Mouse (Mus musculus) frontal cortex, adult (tissue): ENCODE results near the gene Ubap2l.

ENCODE experiments used
- ATAC-seq: cut with Nextera tagmentation; 2 replicates; pipeline ENCODE4 v1.9.2; 2017; ENCODE audit warnings: mild to moderate bottlenecking, moderate library complexity, mixed read lengths; ENCODE audit not compliant: low TSS enrichment

Gene Ubap2l

DNA sequence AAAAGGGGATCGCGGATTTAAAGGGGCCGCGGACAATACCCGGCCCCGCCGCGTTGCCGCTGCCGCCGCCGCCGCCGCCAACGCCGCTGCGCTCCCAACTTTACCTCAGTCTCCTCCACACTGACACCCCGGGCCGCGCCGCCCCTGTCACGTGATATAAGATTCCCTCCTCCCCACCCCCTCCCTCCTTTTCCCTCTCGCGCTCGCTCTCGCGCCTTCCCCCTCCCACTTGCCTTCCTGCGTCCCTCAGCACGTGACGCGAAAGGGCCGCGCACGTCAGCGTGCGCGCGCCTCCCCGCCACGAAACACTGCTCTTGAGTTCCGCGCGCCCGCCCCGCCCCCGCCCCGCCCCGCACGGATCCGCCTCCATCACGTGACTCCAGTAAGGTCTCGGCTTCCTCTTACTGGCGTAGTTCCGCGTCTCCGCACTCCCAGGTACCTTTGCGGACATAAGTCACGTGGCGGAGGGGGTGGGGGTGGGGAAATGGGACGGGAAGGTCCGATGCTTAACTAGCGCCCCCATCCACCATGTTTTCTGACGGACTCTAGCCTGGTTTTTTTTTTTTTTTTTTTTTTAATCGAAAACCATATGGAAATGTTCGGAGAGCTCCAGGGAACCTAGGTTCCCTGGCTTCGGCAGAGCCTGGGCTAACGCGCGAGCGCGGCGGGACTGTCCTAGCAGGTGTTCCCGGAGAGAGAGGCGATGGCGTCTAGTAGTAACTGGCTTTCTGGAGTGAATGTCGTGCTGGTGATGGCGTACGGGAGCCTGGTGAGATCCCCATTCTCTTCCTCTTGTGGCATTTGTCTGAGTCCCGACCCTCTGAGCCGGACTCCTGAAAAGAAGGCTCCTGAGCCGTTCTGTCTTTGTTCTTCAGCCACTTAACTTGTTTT lies at the start of gene Ubap2l:
Gene Ubap2l, minus strand, starts transcription at position 278 of the 891 bp plus-strand sequence.
- ATAC-seq: peak; percentile 65

DNA sequence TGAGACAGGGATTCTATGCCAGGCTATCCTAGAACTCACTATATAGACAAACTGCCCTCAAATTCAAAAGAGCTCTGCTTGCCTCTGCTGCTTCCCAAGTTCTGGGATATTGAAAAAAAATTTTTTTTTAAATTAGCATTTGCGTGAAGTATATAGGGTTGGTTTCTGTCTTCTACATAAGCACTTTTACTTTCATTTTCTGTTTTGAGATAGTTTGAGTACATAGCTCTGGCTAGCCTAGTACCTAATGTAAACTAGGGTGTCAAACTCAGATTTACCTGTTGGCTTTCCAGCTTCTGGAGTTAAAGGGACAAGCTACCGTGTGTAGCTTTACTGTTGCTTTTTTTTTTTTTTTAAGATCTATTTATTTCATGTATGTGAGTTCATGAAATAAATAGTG lies 49.2 kb upstream of the Ubap2l start:
- no peak for ATAC-seq

DNA sequence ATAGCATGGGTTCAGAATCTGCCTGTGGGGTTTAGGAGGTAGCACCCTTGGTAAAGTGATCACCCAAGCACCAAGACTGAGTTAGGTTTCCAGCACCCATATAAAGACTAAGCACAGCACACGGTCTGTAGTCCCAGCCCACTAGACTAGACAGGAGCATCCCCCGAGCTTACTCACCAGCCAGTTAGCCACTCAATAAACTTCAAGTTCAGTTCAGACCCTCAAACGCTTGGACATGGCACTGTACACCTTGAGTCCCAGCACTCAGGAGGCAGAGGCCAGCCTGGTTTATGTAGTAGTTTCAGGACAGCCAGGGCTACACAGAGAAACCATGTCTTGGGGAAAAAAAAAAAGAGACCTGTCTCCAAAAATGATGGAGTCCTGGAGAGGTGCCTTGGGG lies 48.6 kb upstream of the Ubap2l start:
- no peak for ATAC-seq

DNA sequence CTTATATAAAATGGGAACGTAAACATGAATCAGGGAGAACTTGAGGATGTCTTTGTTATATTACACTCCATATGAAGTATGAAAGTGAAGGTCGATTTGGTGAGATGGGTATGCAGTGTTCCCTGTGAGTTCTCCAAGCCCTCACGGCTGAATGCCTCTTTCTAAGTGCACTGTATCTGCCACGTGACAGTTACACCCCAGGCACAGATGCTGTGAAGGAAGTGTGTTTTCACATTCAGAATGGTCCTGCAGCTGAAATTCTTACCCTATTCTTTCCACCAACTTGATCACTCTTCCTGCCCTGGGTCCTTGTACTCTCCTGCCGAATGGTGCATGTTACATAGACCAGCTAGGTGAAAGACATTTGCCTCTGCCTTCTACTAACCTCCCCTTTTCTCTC lies 45.5 kb upstream of the Ubap2l start:
- peak; percentile 75 for ATAC-seq

DNA sequence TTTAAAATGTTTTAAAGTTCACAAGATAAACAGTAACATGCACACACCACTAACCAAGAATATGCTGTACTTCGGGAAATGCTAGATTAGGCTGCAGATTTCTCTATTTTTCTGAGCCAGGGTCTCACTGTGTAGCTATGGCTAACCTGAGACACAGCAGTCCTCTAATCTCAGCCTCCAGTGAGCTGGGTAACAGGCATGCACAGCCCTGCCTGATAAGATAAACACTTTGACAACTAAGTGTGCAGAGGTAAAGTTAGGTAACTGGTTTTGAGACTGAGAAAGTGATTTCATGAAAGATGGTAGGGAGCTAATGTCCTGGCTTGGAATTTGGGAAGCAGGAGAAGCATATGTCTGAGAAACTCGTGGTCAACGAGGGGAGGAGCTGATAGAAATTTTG lies 42.0 kb upstream of the Ubap2l start:
- ATAC-seq: no peak

DNA sequence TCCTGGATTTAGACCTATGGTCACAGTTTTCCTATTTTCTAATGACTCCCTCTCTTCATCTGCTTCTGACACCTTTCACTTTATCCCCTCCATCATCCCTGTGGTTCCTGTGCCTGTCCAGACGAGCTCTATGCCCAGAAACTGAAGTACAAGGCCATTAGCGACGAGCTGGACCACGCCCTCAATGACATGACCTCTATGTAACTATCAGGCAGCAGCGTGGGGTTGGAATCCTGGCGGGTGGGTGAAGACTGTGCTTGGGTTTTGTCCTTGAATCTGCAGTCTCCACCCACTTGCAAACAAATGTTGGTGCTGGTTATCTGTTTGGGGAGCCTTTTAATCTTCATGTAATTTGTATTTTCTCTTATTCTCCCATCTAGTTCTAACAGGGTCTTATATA lies 38.5 kb upstream of the Ubap2l start:
- ATAC-seq: no peak

DNA sequence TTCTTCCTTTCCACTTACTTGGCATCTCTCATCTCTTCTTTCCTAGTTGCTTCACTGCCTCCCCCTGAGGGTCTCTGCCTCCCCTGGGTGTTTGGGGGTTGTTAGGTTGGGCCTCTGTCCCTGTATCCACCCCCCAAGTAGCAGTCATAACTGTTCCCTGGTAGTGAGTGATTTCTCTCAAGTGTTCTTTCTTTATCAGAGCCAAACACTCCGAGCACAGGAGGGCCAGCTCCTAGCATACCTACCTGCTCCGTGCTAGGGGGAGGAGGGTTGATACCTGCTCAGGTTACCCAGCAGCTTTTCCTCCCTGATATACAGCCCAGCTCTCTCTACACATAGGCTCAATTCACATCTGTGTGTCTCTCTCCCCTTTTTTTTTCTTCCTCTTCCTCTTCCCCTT lies 36.2 kb upstream of the Ubap2l start:
- no peak for ATAC-seq

DNA sequence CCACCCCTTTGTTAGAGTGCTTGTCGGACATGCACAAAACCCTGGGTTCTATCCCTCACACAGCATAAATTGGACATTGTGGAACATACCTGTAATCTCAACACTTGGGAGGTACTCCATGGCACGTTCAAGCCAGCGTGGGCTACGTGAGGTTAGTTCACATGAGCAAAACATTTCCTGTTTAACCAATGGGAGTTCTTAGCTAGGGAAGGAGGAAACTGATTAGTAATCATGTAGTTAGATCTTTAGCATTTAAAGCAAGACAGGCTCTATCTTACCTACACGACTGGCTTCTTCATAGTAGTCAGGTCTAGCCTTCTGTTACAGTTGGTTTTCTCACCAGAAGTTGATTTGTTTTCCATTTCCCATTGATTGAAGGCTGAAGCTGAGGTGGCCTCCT lies 33.6 kb upstream of the Ubap2l start:
- no peak for ATAC-seq

DNA sequence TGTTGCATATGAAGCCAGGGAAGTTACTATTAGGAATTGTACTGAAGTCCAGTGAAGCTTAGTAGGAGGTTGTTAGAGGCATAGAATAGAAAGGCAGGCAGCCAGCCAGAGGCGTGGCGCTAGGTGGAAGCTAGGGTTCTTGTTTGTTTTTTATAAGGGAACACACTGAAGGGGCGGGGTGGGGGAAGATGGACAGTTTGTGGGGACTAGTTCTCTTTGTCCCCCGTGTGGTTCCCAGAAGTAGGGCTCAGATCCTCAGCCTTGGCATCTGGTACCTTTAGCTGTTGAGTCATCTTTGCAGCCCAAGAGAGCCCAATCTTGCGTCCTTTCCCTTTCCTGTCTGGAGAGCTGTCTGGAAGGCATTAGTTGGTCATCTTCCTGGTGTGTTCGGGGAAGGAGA lies 32.9 kb upstream of the Ubap2l start:
- ATAC-seq: peak; percentile 36

DNA sequence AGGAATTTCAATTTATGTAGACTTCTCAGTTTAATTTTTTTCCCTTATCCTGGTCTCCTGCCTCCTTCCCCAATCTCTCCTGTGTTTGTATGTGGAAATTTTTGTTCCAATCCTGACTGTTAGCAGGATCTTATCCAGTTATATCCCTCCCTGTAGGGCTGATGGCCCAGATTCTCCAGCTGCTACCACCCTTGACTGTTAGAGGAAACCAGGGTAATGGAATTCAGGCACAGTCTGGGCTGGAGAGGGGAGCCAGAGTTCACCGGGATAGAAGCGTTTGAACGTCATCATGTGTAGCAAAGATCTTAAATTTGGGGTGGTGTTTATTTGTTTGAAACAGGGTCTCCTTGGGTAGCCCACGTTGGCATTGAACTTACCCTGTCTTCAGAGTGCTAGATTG lies 32.4 kb upstream of the Ubap2l start:
- peak; percentile 39; the same call in 1 of the 2 replicates for ATAC-seq

DNA sequence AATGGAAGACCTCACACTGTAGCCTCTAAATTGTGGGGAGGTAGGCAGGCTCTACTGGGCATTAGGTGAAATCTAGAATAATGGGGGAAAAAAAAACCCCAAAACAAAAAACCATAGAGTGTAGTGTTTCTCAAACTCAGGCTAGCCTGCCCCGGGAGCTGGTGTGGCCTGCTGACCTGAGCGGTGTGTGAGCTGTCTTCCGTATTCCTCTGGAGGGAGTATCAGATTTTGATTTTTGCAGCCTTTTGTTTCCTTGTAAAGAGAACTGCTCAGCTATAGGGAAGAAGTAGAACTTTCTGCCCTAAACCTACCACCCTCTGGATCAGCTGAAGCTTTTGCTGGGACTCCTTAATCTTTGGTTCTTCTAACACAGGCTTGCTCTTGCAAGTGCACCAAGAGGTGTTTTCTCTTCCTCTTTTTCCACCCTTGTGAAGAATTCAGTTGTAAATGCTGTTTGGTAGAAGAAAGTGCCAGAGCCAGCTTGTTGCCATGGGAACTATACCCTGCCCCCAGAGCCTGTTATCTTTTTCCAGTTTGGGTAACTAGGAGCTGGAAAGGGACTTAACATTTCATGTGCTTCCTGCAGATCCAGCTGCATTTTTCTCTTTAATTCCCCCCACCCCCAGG lies 31.4 kb upstream of the Ubap2l start:
- ATAC-seq: peak; percentile 32; the same call in 1 of the 2 replicates

DNA sequence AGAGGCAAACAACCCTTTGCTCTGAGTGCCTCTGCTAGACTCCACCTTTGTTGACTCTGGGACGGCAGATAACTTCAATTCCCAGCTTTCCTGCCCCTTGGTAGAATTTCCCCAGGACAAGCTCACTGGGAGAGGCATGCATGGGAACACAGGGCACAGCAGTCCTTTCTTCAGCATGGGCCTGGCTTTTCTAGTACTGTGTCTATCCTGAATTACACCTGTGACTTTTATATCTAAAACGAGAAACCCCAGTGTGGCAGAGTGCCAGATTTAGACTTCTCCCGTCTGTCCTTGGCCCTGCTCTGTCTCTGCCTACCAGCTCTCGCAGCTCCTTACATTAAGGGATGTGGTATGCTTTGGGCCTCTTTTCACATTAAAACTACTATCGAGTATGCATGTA lies 30.6 kb upstream of the Ubap2l start:
- no peak for ATAC-seq

DNA sequence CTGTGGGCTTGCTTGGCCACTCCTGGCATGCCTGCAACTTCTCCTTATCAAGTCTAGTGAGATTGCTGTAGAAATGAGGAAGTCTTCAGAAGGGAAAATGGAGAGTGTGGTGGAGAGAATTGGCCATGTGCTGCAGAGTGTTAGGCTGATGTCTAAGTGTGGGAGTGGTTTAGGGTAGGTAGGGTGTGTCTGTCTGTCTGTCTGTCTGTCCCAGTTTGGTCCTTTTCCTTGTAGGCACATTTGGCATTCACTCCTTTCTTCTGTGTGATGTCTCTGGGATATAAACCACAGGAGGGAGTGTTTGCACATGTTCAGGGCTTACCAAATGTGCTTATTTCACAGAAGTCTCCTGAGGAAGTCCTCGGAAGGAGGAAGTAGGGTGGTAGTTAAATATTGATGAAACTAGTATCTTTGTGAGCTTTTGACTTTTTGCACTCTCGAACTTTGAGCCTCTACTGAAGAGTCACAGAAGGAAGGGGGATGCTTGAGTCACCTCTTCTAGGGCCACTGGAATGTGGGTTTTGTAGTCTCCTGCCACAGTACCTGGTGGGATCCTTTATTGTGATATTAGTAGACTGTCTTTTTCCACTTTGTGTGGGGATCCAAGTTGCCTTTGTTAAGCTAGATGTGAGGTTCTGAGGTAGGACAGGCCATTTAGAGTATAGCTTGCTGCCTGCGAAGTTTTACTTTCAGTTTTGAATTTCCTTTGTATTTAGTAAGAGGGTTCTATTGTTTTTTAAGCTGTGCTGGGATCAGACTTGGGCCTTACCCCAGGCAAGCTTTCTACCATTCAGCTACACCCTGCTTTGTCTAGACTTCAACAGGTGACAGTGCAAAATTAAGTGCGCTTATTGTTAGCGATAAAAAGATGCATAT lies 29.2 kb upstream of the Ubap2l start:
- ATAC-seq: no peak

DNA sequence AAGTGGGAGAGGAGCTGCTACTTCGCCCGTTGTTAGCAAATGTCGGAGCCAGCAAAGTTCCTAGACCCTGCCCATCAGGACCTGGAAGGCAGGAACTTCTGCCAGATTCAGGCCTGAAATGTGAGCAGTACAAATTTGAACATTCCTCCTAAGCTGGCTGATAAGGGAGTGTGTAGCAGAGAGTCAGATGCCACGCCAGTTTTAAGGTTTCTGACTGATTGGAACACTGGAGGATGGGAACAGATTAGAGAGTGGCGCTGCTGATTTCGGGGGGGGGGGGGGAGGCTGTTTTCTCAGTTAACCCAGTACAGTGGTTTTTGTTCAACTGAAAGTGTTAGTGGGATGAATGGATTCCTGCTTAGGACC lies 28.1 kb upstream of the Ubap2l start:
- ATAC-seq: no peak

DNA sequence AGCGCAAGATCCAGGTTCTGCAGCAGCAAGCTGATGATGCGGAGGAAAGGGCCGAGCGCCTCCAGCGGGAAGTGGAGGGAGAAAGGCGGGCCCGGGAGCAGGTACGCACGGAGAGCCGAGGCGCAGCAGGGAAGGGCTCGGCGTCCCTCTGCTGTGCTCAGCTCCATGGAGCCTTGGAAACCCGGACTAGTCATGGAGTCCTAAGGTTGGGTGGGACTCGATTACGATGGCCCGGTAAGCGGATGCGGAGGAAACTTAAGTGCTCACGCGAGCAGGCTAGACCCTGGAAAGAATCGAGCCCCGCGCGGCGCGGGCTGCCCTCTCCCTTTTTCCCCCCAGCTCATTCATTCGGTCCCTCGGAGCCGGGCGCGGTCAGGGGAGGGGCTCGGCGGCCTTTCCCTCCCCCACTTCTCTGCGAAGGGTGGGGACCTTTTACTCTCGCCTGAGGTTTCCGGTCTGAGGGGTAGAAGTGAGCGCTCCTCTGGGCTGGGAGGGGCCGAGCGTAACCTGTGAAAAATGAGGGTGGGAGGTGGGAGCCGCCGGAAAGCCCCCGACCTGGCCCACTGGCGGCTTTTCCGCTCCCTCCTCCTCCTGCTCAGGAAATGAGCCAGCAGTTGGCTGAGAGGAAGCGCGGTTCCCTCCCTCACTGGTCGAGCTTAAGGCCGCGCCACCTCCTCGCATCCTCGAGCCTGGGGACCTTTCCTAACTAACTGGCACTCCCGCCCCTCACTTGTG lies 27.5 kb upstream of the Ubap2l start:
- peak; percentile 45; the same call in 1 of the 2 replicates for ATAC-seq

DNA sequence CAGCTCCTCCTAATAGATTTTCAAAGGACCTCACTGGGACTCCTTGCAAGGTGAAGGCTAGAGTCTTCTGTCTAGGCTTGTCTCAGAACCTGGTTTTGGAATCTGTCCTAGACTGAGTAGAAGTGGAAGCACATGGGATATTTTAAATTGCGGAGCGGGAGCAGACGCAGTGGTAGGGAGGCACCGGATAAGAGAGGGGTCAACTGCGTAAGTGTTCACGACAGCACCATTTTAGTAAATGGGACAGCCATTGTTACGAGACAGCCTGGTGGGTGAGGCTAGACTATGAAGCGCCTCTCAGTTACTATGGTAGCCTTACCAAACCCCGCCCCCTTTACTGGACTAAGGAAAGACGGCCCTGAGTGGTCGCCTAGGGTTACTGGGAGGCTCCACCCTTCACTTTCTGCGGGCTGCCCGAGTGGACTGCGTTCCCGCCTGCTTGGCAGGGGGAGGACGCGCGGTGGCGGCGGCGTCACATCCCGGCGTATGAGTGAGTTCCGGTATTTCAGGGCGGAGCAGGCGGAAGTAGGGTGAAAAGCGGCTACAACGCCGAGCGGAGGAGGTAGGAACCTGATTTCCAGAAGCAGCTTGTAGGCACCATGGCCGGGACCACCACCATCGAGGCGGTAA lies 26.8 kb upstream of the Ubap2l start:
- peak; percentile 86 for ATAC-seq

DNA sequence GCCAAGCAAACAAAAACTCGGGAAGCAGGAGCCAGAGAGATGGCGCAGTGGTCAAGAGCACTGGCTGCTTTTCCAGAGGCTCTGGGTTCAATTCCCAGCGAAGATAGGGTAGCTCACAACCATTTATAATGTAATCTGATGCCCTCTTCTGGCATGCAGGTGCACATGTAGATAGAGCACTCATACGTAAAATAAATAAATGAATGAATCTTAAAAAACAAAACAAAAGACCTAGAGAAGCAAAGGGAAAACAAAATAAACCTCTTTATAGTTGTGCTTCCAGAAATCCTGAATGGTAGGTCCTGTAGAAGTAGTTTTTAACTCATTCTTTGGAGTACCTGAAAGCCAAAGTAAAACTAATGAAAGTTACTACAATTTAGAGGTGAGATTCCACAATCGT lies 25.8 kb upstream of the Ubap2l start:
- ATAC-seq: no peak

DNA sequence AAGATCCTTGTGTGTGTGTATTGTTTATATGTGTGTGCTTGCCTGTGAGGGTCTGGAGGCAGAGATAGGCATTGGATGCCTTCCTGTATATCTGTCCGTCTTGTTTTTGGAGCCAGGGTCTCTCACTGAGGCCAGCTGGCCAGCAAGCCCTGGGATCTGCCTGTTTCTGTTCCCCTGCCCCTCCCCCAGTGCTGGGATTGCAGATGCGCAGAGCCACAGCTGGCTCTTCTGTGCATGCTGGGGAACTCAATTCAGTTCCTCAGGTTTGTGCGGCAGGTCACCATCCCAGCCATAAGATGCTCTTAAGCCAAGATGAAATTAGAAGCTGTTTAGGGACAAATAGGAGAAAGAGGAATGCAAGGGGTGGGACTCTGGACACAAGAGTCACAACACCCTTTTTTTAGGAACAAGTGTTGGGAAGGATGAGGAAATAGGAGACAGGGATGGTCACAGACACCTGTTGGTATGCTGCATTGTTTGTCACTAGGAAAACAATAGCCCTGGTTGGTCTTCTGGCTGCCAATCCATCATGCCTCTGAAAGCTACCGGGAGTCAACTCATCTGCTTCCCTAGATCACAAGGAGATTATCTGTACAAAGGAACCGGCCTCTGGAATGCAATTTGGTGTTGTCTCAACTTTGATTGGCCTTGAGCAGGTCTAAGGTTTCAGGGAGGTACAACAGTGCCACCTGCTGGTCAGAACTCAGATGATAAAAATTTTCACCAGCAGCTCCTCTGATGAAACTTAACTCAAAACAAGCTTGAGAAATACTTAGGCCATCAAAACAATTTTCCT lies 24.7 kb upstream of the Ubap2l start:
- no peak for ATAC-seq

DNA sequence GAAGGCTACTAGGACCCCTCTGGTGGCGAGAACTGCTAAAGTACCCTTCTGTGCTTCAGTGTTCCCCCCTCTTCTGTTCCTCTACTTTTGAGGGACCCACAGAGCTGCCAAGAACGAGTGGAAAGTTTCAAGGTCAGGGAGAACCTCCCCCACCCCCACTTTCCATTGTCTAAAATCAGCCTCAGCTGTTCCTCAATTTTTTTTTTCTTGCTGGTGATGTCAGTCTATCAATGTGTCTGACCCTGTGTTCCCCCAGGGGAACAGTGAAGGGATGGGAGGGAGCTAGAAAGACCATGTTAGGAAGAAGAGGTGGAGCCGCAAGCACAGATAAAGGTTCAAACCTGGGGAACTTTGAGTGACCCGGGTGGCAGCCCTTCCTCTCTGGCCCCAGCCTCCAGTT lies 19.9 kb upstream of the Ubap2l start, which contains the start of gene Tpm3:
Gene Tpm3, plus strand, starts transcription at position 356 of the 400 bp plus-strand sequence.
- ATAC-seq: no peak

DNA sequence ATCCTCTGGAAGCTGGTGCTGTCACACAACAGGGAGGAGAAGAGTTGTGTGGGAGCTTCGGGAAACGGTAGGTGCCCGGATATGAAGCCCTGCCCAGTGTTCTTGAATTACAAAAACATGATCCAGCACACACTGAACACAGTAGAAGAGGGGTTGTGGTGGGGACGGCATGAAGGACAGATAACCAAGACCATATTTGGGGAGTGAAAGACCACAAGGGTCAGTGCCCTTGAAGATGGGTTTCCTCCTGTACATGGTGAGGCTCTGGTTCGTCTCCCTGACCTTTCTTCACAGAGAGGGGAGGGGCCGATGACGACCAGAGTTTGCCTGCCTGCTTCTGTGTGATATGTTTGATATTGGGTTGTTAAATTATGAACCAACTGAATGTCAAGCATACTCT lies 17.3 kb upstream of the Ubap2l start:
- no peak for ATAC-seq
